Mouse (Mus musculus): ENCODE measurements around the gene Tmem184c.

GRCm38 (mm10) chr8:77623677-77624209 is 13.2 kb upstream of the Tmem184c start:
- no peak for TF ChIP-seq CTCF (IDR thresholded peaks at IDR 0.05; ENCODE audit: insufficient read depth, low read length)
- TF ChIP-seq POLR2A (IDR thresholded peaks at IDR 0.05; ENCODE audit: borderline replicate concordance, extremely low read depth, low read depth, low read length): no peak
